Mouse (Mus musculus) forebrain, embryonic 12.5 days (tissue): Measurements from ENCODE around the gene Fam228b. TPM values are rescaled to one million over a fixed set of nuclear protein-coding genes. Genes with fewer than 3 reads are reported as not detected.
"Not testable (repeated sequence)": the region's sequence is repeated elsewhere in the genome, so short reads cannot be mapped to it uniquely, and the experiment has no call there.

Source experiments
- ATAC-seq: fragments of 200-750 bp; cut with Nextera tagmentation; 2 replicates; pipeline ENCODE4 v1.8.0; 2017; ENCODE audit warnings: moderate TSS enrichment; ENCODE audit not compliant: low FRiP score
- H3K27ac ChIP-seq: fragments of 300-500 bp; sonication (generic); 2 replicates; pipeline ENCODE4 v1.5.1; 2016; ENCODE audit warnings: mild to moderate bottlenecking
- H3K27me3 ChIP-seq: fragments of 300-500 bp; sonication (generic); 2 replicates; pipeline ENCODE4 v1.6.1; 2016; ENCODE audit warnings: mild to moderate bottlenecking
- H3K36me3 ChIP-seq: fragments of 300-500 bp; sonication (generic); replicated peaks from 2 replicates; pipeline ENCODE4 v1.6.1; 2016; ENCODE audit warnings: mild to moderate bottlenecking
- H3K4me1 ChIP-seq: fragments of 300-500 bp; sonication (generic); 2 replicates; pipeline ENCODE4 v1.6.1; 2016
- H3K4me2 ChIP-seq: fragments of 300-500 bp; sonication (generic); 2 replicates; pipeline ENCODE4 v1.6.1; 2016; ENCODE audit warnings: mild to moderate bottlenecking, moderate library complexity
- H3K4me3 ChIP-seq: fragments of 300-500 bp; sonication (generic); replicated peaks from 2 replicates; pipeline ENCODE4 v1.5.1; 2016; ENCODE audit warnings: mild to moderate bottlenecking
- H3K9ac ChIP-seq: fragments of 300-500 bp; sonication (generic); 2 replicates; pipeline ENCODE4 v1.6.1; 2016; ENCODE audit warnings: mild to moderate bottlenecking
- H3K9me3 ChIP-seq: fragments of 300-500 bp; sonication (generic); 2 replicates; pipeline ENCODE4 v1.6.1; 2016
- WGBS: fragments of 180-500 bp; shearing (Covaris S2); methylation state at CpG from one replicate; pipeline ENCODE4 v1.1.7; 2016; 5-methylcytosine and 5-hydroxymethylcytosine counted together
- polyA plus RNA-seq: library from polyadenylated mRNA; unstranded; fragments of >200 nt; fragmentation: Nextera tagmentation; extraction: Ambion mirVana; gene quantifications from 2 replicates; pipeline ENCODE4 v1.2.1, GENCODE M21; 2016

Fam228b gene
- polyA plus RNA-seq, 1 experiment from 2014 or later: 4.1 TPM

DNA sequence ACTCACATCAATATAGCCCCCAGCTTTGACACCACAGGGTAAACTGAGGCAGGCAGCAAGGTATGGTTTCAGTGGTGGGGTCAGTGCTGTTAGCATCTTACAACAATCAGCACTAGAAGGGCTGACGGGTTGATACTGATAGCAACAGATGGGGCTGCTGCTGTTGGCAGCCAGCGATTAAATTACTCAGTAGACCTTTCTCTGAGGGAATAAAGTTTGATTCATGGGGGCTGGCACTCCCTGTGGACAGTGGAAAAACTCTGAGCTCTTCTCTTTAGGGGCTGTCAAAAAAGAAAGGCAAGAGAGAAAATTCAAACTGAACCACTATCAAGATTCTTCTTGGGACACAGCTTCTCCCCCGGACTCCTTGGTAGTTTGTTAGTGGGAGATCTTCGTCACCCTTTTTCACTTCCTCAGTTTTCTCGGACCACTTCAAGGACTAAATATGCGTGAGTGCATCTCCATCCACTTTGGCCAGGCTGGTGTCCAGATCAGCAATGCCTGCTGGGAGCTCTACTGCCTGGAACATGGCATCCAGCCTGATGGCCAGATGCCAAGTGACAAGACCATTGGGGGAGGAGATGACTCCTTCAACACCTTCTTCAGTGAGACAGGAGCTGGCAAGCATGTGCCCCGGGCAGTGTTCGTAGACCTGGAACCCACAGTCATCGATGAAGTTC, 12.8 kb upstream of the Fam228b start:
- WGBS: 92% methylated on average over 9 of the region's 9 CpGs
- not testable (repeated sequence) for H3K36me3 ChIP-seq, ATAC-seq, H3K9ac ChIP-seq, H3K9me3 ChIP-seq, H3K4me3 ChIP-seq, H3K4me1 ChIP-seq, H3K4me2 ChIP-seq, H3K27ac ChIP-seq, H3K27me3 ChIP-seq

- 100% methylated on average over 1 of the region's 1 CpGs for WGBS
- H3K9ac ChIP-seq: no peak overlapping the region
- H3K4me3 ChIP-seq: no peak overlapping the region
- no peak for ATAC-seq
- H3K27me3 ChIP-seq: no peaks in the 10 kb centered on the region
- no peaks in the 10 kb centered on the region for H3K4me1 ChIP-seq
- no peak overlapping the region for H3K27ac ChIP-seq
- no peaks in the 10 kb centered on the region for H3K9me3 ChIP-seq
- no peak overlapping the region for H3K4me2 ChIP-seq
- H3K36me3 ChIP-seq: no peaks in the 10 kb centered on the region
Observed at GRCm38 (mm10) chr12:4781270-4781669, 12.2 kb upstream of the Fam228b start.

DNA sequence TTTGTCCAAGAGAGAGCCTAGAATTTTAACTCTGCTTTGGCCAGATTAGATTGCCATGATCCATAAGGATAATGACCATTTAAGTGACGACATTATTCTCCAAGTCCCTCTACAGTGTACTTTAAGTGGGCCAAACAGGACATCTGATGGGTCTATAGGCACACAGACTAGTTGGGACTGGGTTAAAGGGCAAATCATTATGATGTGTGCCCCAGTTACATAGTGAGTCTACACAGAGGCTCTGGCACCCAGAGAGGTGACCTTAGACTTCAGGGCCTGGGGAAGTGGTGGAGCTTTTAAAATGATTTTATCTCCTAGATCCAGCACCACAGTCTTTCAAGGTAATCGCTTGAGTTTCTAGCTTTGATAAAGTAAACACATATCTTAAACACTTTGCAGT, 11.2 kb upstream of the Fam228b start:
- H3K27me3 ChIP-seq: no peaks in the 10 kb centered on the region
- no peaks in the 10 kb centered on the region for H3K36me3 ChIP-seq
- H3K4me3 ChIP-seq: no peak overlapping the region
- H3K4me1 ChIP-seq: no peaks in the 10 kb centered on the region
- 71% methylated on average over 2 of the region's 2 CpGs for WGBS
- no peak overlapping the region for H3K9ac ChIP-seq
- ATAC-seq: no peak
- H3K27ac ChIP-seq: no peak overlapping the region
- no peaks in the 10 kb centered on the region for H3K9me3 ChIP-seq
- no peak overlapping the region for H3K4me2 ChIP-seq

DNA sequence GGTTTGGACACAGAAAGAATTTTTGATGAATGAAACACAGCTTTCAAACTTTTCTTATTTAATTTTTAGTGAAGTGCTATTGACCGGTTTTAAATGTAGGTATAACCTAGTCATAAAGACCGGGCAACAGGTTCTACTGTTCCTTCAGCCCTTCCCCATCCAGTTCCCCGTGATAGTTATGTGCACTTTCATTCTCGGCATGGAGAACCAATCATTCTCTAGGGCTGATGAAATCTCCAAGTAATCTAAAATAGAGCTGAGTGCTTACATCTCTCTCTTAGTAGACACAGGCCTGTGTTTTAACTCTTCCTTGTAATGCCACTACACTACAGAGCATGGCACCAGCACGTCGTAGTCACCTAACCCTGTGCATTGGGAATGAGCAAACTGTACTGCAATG, 8.7 kb upstream of the Fam228b start:
- no peak overlapping the region for H3K9ac ChIP-seq
- no peaks in the 10 kb centered on the region for H3K36me3 ChIP-seq
- no peaks in the 10 kb centered on the region for H3K9me3 ChIP-seq
- H3K4me2 ChIP-seq: no peak overlapping the region
- H3K27me3 ChIP-seq: no peaks in the 10 kb centered on the region
- WGBS: 90% methylated on average over 6 of the region's 6 CpGs
- H3K27ac ChIP-seq: no peak overlapping the region
- no peak for ATAC-seq
- no peaks in the 10 kb centered on the region for H3K4me1 ChIP-seq
- H3K4me3 ChIP-seq: no peak overlapping the region

GRCm38 (mm10) chr12:4775588-4775949, 6.5 kb upstream of the Fam228b start:
- Histone ChIP-seq H3K36me3 (no peaks in the 10 kb centered on the region), H3K27ac (no peak overlapping the region), H3K9me3 (no peaks in the 10 kb centered on the region), H3K4me3 (no peak overlapping the region), H3K4me2 (no peak overlapping the region), H3K9ac (no peak overlapping the region), H3K4me1 (no peaks in the 10 kb centered on the region), H3K27me3 (no peaks in the 10 kb centered on the region)
- ATAC-seq: no peak
- 84% methylated on average over 9 of the region's 9 CpGs for WGBS

GRCm38 (mm10) chr12:4774895-4775587, 6.0 kb upstream of the Fam228b start:
- 94% methylated on average over 8 of the region's 8 CpGs for WGBS
- H3K27ac ChIP-seq: no peak overlapping the region
- no peaks in the 10 kb centered on the region for H3K36me3 ChIP-seq
- H3K4me1 ChIP-seq: no peaks in the 10 kb centered on the region
- no peaks in the 10 kb centered on the region for H3K27me3 ChIP-seq
- no peak overlapping the region for H3K4me2 ChIP-seq
- H3K9me3 ChIP-seq: no peaks in the 10 kb centered on the region
- no peak for ATAC-seq
- no peak overlapping the region for H3K9ac ChIP-seq
- H3K4me3 ChIP-seq: no peak overlapping the region

DNA sequence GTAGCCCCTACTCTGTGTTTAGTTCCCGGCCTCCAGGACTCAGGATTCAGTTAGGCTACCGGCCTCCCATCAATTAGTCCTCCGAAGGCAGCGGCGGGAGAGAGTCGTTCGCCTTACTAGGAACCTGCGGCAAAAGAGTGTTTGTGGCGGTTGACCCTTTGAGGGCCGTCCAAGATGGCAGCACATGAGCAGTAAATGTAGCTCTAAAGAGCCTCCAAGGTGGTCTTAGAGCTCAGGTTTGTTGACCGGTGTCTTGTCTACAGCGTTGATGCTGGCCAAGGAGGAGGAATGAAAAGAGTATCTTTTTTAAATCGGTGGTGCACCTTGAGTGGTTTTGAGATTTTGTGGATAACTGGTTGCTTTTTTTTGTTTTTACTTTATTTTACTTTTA, 261 bp upstream of the Fam228b start:
- Histone ChIP-seq H3K36me3 (no peaks in the 10 kb centered on the region), H3K9me3 (no peaks in the 10 kb centered on the region), H3K9ac (peak overlapping the region; percentile 83), H3K27ac (peak overlapping the region; percentile 97), H3K27me3 (no peaks in the 10 kb centered on the region), H3K4me3 (peak overlapping the region; percentile 62), H3K4me1 (0 out of 2 replicates have a peak, but pooled peaks cover 3% of the 10 kb centered on the region), H3K4me2 (peak overlapping the region; percentile 63)
- 21% methylated on average over 13 of the region's 13 CpGs for WGBS
- ATAC-seq: peak; percentile 46

- no peak overlapping the region for H3K4me3 ChIP-seq
- no peaks in the 10 kb centered on the region for H3K9me3 ChIP-seq
- H3K4me2 ChIP-seq: no peak overlapping the region
- H3K27me3 ChIP-seq: no peaks in the 10 kb centered on the region
- H3K4me1 ChIP-seq: no peaks in the 10 kb centered on the region
- WGBS: 94% methylated on average over 1 of the region's 1 CpGs
- H3K36me3 ChIP-seq: no peaks in the 10 kb centered on the region
- ATAC-seq: no peak
- no peak overlapping the region for H3K9ac ChIP-seq
- no peak overlapping the region for H3K27ac ChIP-seq
Observed at GRCm38 (mm10) chr12:4757060-4757459, 12.0 kb downstream of the Fam228b start.

GRCm38 (mm10) chr12:4754451-4754850, 14.6 kb downstream of the Fam228b start:
- not testable (repeated sequence) for H3K36me3 ChIP-seq, H3K9me3 ChIP-seq, H3K9ac ChIP-seq, H3K4me2 ChIP-seq, H3K4me3 ChIP-seq, H3K27ac ChIP-seq, ATAC-seq, H3K27me3 ChIP-seq, H3K4me1 ChIP-seq
- WGBS: 96% methylated on average over 4 of the region's 4 CpGs

DNA sequence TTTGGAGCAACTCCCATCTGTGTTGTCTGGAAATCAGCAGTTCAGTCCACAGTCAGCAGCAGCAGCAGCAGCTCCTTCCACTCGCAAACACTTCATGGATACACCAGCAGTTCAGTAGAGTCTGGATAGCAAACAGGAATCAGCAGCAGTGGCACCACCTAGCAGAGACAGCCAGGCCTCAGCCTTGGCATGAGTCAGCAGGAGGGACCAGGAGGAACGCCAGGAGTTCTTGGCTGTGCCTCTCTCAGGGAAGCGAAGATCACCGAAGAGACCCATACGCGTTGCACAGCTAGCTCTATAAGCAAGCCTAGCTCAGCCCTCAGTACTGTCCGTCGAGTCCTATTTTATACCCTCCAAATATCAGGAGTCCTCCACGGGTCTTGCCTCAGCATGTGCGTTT, 24.6 kb downstream of the Fam228b start:
- Histone ChIP-seq H3K4me2 (no peak overlapping the region), H3K27me3 (no peaks in the 10 kb centered on the region), H3K27ac (no peak overlapping the region), H3K9ac (no peak overlapping the region), H3K4me1 (no peaks in the 10 kb centered on the region), H3K4me3 (no peak overlapping the region), H3K36me3 (no peaks in the 10 kb centered on the region), H3K9me3 (no peaks in the 10 kb centered on the region)
- ATAC-seq: no peak
- WGBS: 95% methylated on average over 10 of the region's 10 CpGs

DNA sequence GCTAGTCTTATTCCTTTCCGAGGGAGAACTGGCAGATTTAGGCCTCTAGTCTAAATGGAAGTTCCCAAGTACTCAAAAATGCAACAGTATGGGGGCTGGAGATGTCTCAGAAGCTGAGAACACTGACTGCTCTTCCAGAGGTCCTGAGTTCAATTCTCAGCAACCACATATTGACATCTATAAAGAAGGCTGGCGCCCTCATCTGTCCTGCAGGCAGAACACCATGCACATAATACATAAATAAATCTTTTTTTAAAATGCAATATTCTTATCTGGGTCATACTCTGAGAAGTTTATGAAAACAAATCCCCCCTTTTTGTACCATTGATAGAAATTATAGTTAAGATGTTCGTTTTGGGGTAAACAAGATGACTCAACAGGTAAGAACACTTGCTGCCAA, 26.9 kb downstream of the Fam228b start:
- Histone ChIP-seq H3K27me3 (no peaks in the 10 kb centered on the region), H3K4me2 (no peak overlapping the region), H3K27ac (no peak overlapping the region), H3K9ac (no peak overlapping the region), H3K9me3 (no peaks in the 10 kb centered on the region), H3K36me3 (no peaks in the 10 kb centered on the region), H3K4me3 (no peak overlapping the region), H3K4me1 (no peaks in the 10 kb centered on the region)
- ATAC-seq: no peak
- WGBS: 85% methylated on average over 3 of the region's 3 CpGs

- Histone ChIP-seq H3K36me3 (no peaks in the 10 kb centered on the region), H3K27ac (no peak overlapping the region), H3K4me3 (no peak overlapping the region), H3K27me3 (no peaks in the 10 kb centered on the region), H3K4me2 (no peak overlapping the region), H3K4me1 (no peaks in the 10 kb centered on the region), H3K9ac (no peak overlapping the region), H3K9me3 (no peaks in the 10 kb centered on the region)
- no peak for ATAC-seq
- 79% methylated on average over 7 of the region's 7 CpGs for WGBS
Observed at GRCm38 (mm10) chr12:4740823-4741222, 28.2 kb downstream of the Fam228b start.

GRCm38 (mm10) chr12:4738031-4738576, 31.0 kb downstream of the Fam228b start, which contains the start of gene Fam228a:
Fam228a (minus strand) TSS chr12:4738430.
- Histone ChIP-seq H3K9me3 (no peaks in the 10 kb centered on the region), H3K27ac (no peak within 1 kb of the TSS), H3K27me3 (no peaks in the 10 kb centered on the region), H3K4me3 (no peak within 1 kb of the TSS), H3K4me1 (no peaks in the 10 kb centered on the region), H3K9ac (no peak within 1 kb of the TSS), H3K36me3 (no peaks in the 10 kb centered on the region), H3K4me2 (no peak within 1 kb of the TSS)
- ATAC-seq: no peak
- 87% methylated on average over 18 of the region's 18 CpGs for WGBS
